Mouse (Mus musculus): ENCODE data around the gene Cd200r3. TPM values are rescaled to one million over a fixed set of nuclear protein-coding genes. Genes with fewer than 3 reads are reported as not detected.

Cd200r3 gene
- polyA plus RNA-seq, 1 experiment from 2014 or later = not detected

- Histone ChIP-seq H3K27me3 (replicated peaks; ENCODE audit: control insufficient read depth, insufficient read depth, low read length) (no peaks in the 10 kb centered on the region), H3K9ac (ENCODE audit: low read length) (no peak overlapping the region), H3K36me3 (ENCODE audit: control insufficient read depth, insufficient read depth, low read length) (no peaks in the 10 kb centered on the region), H3K4me1 (ENCODE audit: control insufficient read depth, insufficient read depth, low read length) (no peaks in the 10 kb centered on the region), H3K9me3 (replicated peaks; ENCODE audit: control insufficient read depth, low read length) (no peaks in the 10 kb centered on the region), H3K4me3 (ENCODE audit: low read depth, low read length) (no peak overlapping the region), H3K27ac (ENCODE audit: low read depth, low read length) (no peak overlapping the region), H3K4me2 (ENCODE audit: low read length) (no peak overlapping the region)
- DNase-seq (ENCODE audit: low spot score) = no peak
- WGBS = 71% methylated on average over 3 of the region's 3 CpGs
- ATAC-seq = no peak
These were observed 61.0 kb downstream of the Cd200r3 start for GRCm38 (mm10) chr16:45004443-45004842.

DNA sequence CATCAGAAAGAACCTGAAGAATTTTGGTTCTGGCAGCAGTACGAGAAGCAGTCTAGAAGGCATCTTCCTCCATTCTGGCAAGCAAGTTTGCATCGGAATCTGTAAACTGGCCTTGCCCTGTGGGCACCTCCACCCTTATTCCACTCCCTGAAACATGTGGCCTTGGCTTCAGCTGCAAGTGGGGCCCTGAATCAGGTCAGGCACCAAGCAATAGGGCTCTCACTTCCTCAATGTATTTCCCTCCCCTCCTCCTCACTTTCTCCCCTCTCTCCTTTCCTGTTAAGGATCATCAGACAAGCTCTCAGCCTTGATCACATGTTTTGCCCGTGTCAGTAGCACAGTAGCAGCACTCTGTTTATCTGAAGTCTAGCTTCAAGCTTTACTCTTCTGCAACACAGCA lies 61.8 kb downstream of the Cd200r3 start:
- no peak for ATAC-seq
- H3K27me3 ChIP-seq (replicated peaks; ENCODE audit: control insufficient read depth, insufficient read depth, low read length) = no peaks in the 10 kb centered on the region
- H3K9me3 ChIP-seq (replicated peaks; ENCODE audit: control insufficient read depth, low read length) = no peaks in the 10 kb centered on the region
- H3K9ac ChIP-seq (ENCODE audit: low read length) = no peak overlapping the region
- H3K4me2 ChIP-seq (ENCODE audit: low read length) = no peak overlapping the region
- 61% methylated on average over 3 of the region's 3 CpGs for WGBS
- no peak for DNase-seq (ENCODE audit: low spot score)
- no peaks in the 10 kb centered on the region for H3K4me1 ChIP-seq (ENCODE audit: control insufficient read depth, insufficient read depth, low read length)
- H3K27ac ChIP-seq (ENCODE audit: low read depth, low read length) = no peak overlapping the region
- H3K36me3 ChIP-seq (ENCODE audit: control insufficient read depth, insufficient read depth, low read length) = no peaks in the 10 kb centered on the region
- H3K4me3 ChIP-seq (ENCODE audit: low read depth, low read length) = no peak overlapping the region

GRCm38 (mm10) chr16:45006971-45007370 lies 63.5 kb downstream of the Cd200r3 start:
- no peaks in the 10 kb centered on the region for H3K4me1 ChIP-seq (ENCODE audit: control insufficient read depth, insufficient read depth, low read length)
- DNase-seq (ENCODE audit: low spot score) (no peak), ATAC-seq (no peak)
- no peaks in the 10 kb centered on the region for H3K36me3 ChIP-seq (ENCODE audit: control insufficient read depth, insufficient read depth, low read length)
- H3K27me3 ChIP-seq (replicated peaks; ENCODE audit: control insufficient read depth, insufficient read depth, low read length) = no peaks in the 10 kb centered on the region
- H3K4me2 ChIP-seq (ENCODE audit: low read length) = no peak overlapping the region
- no peaks in the 10 kb centered on the region for H3K9me3 ChIP-seq (replicated peaks; ENCODE audit: control insufficient read depth, low read length)
- H3K9ac ChIP-seq (ENCODE audit: low read length) = no peak overlapping the region
- no peak overlapping the region for H3K27ac ChIP-seq (ENCODE audit: low read depth, low read length)
- no peak overlapping the region for H3K4me3 ChIP-seq (ENCODE audit: low read depth, low read length)
- WGBS = 84% methylated on average over 2 of the region's 2 CpGs

DNA sequence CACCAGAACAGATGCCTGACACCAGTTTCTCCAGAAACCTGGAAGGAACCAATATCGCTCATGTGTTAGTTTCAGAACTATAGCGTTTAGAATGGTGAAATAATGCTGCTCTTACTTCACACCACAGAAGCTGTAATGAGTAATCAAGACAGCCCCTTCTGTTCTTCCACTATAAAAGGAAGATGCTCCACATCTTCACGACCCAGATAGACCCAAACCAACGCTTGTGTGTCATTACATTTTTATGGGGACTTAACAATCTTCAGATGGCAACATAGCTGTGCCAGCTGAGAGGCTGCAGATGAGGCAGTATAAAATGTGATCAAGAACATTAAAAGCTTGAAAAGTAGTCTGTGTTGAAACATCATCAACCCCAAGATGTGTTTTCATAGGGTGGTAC lies 64.3 kb downstream of the Cd200r3 start:
- H3K4me2 ChIP-seq (ENCODE audit: low read length) = no peak overlapping the region
- DNase-seq (ENCODE audit: low spot score) (no peak), ATAC-seq (no peak)
- H3K4me3 ChIP-seq (ENCODE audit: low read depth, low read length) = no peak overlapping the region
- no peaks in the 10 kb centered on the region for H3K27me3 ChIP-seq (replicated peaks; ENCODE audit: control insufficient read depth, insufficient read depth, low read length)
- no peak overlapping the region for H3K9ac ChIP-seq (ENCODE audit: low read length)
- H3K9me3 ChIP-seq (replicated peaks; ENCODE audit: control insufficient read depth, low read length) = no peaks in the 10 kb centered on the region
- H3K36me3 ChIP-seq (ENCODE audit: control insufficient read depth, insufficient read depth, low read length) = no peaks in the 10 kb centered on the region
- 81% methylated on average over 4 of the region's 4 CpGs for WGBS
- no peak overlapping the region for H3K27ac ChIP-seq (ENCODE audit: low read depth, low read length)
- H3K4me1 ChIP-seq (ENCODE audit: control insufficient read depth, insufficient read depth, low read length) = no peaks in the 10 kb centered on the region

- no peak for ATAC-seq
- no peak for DNase-seq (ENCODE audit: low spot score)
- H3K9ac ChIP-seq (ENCODE audit: low read length) = no peak overlapping the region
- no peaks in the 10 kb centered on the region for H3K36me3 ChIP-seq (ENCODE audit: control insufficient read depth, insufficient read depth, low read length)
- H3K4me1 ChIP-seq (ENCODE audit: control insufficient read depth, insufficient read depth, low read length) = no peaks in the 10 kb centered on the region
- no peak overlapping the region for H3K27ac ChIP-seq (ENCODE audit: low read depth, low read length)
- H3K4me3 ChIP-seq (ENCODE audit: low read depth, low read length) = no peak overlapping the region
- 55% methylated on average over 5 of the region's 5 CpGs for WGBS
- H3K27me3 ChIP-seq (replicated peaks; ENCODE audit: control insufficient read depth, insufficient read depth, low read length) = no peaks in the 10 kb centered on the region
- no peaks in the 10 kb centered on the region for H3K9me3 ChIP-seq (replicated peaks; ENCODE audit: control insufficient read depth, low read length)
- H3K4me2 ChIP-seq (ENCODE audit: low read length) = no peak overlapping the region
These were observed 66.2 kb downstream of the Cd200r3 start for GRCm38 (mm10) chr16:45009634-45010033.

GRCm38 (mm10) chr16:45015591-45015990 lies 72.1 kb downstream of the Cd200r3 start:
- H3K4me2 ChIP-seq (ENCODE audit: low read length) = no peak overlapping the region
- no peaks in the 10 kb centered on the region for H3K36me3 ChIP-seq (ENCODE audit: control insufficient read depth, insufficient read depth, low read length)
- DNase-seq (ENCODE audit: low spot score) (peak; percentile 19), ATAC-seq (no peak)
- H3K27me3 ChIP-seq (replicated peaks; ENCODE audit: control insufficient read depth, insufficient read depth, low read length) = no peaks in the 10 kb centered on the region
- H3K27ac ChIP-seq (ENCODE audit: low read depth, low read length) = no peak overlapping the region
- no peak overlapping the region for H3K4me3 ChIP-seq (ENCODE audit: low read depth, low read length)
- no peak overlapping the region for H3K9ac ChIP-seq (ENCODE audit: low read length)
- 76% methylated on average over 1 of the region's 1 CpGs for whole genome bisulfite sequencing
- H3K4me1 ChIP-seq (ENCODE audit: control insufficient read depth, insufficient read depth, low read length) = no peaks in the 10 kb centered on the region
- no peaks in the 10 kb centered on the region for H3K9me3 ChIP-seq (replicated peaks; ENCODE audit: control insufficient read depth, low read length)

DNA sequence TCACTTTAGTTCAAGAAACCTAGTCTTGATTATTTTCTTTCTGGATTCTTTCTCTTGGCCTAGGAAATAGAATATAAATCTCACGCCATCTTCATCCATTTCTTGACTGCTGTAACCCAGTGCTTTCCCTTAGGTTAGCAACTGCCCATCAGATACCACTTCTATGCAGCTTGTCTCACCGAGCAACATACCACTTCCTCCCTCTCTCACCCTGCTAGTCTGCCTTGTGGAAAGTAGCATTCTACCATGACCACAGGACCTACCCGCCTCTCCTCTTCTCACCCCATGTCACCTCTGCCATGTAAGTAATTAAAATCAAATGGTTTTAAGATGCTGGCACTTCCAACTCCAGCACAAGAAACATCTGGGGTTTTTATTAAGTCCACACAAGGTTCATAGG lies 73.0 kb downstream of the Cd200r3 start:
- Histone ChIP-seq H3K4me3 (ENCODE audit: low read depth, low read length) (no peak overlapping the region), H3K4me1 (ENCODE audit: control insufficient read depth, insufficient read depth, low read length) (no peaks in the 10 kb centered on the region), H3K4me2 (ENCODE audit: low read length) (no peak overlapping the region), H3K9me3 (replicated peaks; ENCODE audit: control insufficient read depth, low read length) (no peaks in the 10 kb centered on the region), H3K36me3 (ENCODE audit: control insufficient read depth, insufficient read depth, low read length) (no peaks in the 10 kb centered on the region), H3K27me3 (replicated peaks; ENCODE audit: control insufficient read depth, insufficient read depth, low read length) (no peaks in the 10 kb centered on the region), H3K9ac (ENCODE audit: low read length) (no peak overlapping the region), H3K27ac (ENCODE audit: low read depth, low read length) (no peak overlapping the region)
- ATAC-seq = no peak
- 88% methylated on average over 3 of the region's 3 CpGs for WGBS
- no peak for DNase-seq (ENCODE audit: low spot score)

- Histone ChIP-seq H3K36me3 (ENCODE audit: control insufficient read depth, insufficient read depth, low read length) (no peaks in the 10 kb centered on the region), H3K4me1 (ENCODE audit: control insufficient read depth, insufficient read depth, low read length) (no peaks in the 10 kb centered on the region), H3K4me3 (ENCODE audit: low read depth, low read length) (no peak overlapping the region), H3K4me2 (ENCODE audit: low read length) (no peak overlapping the region), H3K27ac (ENCODE audit: low read depth, low read length) (no peak overlapping the region), H3K9ac (ENCODE audit: low read length) (no peak overlapping the region), H3K9me3 (replicated peaks; ENCODE audit: control insufficient read depth, low read length) (no peaks in the 10 kb centered on the region), H3K27me3 (replicated peaks; ENCODE audit: control insufficient read depth, insufficient read depth, low read length) (no peaks in the 10 kb centered on the region)
- WGBS = 93% methylated on average over 2 of the region's 2 CpGs
- no peak for DNase-seq (ENCODE audit: low spot score)
- no peak for ATAC-seq
These were observed 75.4 kb downstream of the Cd200r3 start for GRCm38 (mm10) chr16:45018868-45019267.

DNA sequence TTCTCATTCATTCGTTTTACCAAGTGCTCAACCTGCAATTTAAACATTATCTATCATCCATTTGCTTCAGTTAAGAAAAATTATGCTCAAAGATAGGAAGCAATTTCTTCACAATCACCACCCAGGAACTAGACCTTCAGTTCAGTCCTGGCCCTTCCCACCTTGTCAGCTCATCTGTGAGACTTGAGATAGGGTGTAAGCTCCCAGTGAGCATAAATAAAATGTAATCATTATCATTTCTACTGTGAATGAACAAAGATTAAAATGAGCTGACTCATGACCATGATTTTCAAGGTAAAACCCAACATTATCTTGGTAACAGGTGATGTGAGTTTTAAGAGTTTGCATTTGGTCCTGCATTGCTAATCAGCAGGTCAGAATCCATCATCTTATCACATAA lies 76.6 kb downstream of the Cd200r3 start:
- Histone ChIP-seq H3K9me3 (replicated peaks; ENCODE audit: control insufficient read depth, low read length) (no peaks in the 10 kb centered on the region), H3K4me1 (ENCODE audit: control insufficient read depth, insufficient read depth, low read length) (no peaks in the 10 kb centered on the region), H3K36me3 (ENCODE audit: control insufficient read depth, insufficient read depth, low read length) (no peaks in the 10 kb centered on the region), H3K27ac (ENCODE audit: low read depth, low read length) (no peak overlapping the region), H3K4me3 (ENCODE audit: low read depth, low read length) (no peak overlapping the region), H3K27me3 (replicated peaks; ENCODE audit: control insufficient read depth, insufficient read depth, low read length) (no peaks in the 10 kb centered on the region), H3K4me2 (ENCODE audit: low read length) (no peak overlapping the region), H3K9ac (ENCODE audit: low read length) (no peak overlapping the region)
- ATAC-seq (no peak), DNase-seq (ENCODE audit: low spot score) (no peak)
- 58% methylated on average over 1 of the region's 1 CpGs for WGBS

Data from forebrain, embryonic 14.5 days (tissue).